8 mouse cellular contexts compared by ENCODE assay signal in the genomic region with DNA sequence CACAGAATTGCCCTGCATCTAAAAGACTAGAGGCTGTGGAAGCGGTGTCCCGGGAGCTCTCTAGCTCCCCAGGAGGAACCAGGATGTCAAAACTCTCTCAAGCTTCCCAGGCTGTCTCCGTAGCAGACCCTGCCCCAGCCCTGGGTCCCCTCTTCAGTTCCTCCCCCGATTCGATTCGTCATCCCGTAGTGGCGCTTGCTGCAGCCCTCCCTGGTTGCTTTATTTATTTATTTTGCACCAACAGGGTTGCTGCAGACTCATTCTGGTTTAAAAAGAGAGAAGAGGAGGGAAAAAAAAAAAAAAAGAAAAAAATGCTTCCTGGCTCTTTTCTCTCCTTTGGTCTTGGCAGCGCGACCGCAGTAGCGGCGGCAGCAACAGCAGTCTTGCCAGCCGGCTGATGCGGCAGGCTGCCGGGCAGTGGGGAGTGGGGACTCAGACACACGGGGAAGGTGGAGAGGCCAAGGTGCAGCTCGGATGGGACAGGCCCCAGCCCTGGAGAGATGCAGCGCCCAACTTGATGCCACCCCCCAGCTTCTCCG. TPM values are rescaled to one million over a fixed set of nuclear protein-coding genes. Genes with fewer than 3 reads are reported as not detected.
A peak's percentile ranks its signal among the peaks of the same experiment; 100 is the strongest.
DNase-seq lines count a peak whose midpoint lies in the region; ATAC-seq and TF ChIP-seq lines count a peak whose summit lies in the region.

No protein-coding gene starts in this region.

- no peak for ATAC-seq in heart, embryonic 11.5 days (replicated peaks; ENCODE audit: insufficient number of reproducible peaks, low FRiP score, low TSS enrichment)
- ATAC-seq in hindbrain, embryonic 12.5 days (ENCODE audit: low FRiP score), result peak; percentile 59; the same call in 1 of the 2 replicates
- no peak for ATAC-seq in activated CD4-positive, CD25-positive, alpha-beta regulatory T cell, adult 4 months

- peak; percentile 35; the same call in 1 of the 2 replicates for TF ChIP-seq POLR2A in thymus, adult 2 months (IDR thresholded peaks at IDR 0.05; ENCODE audit: control insufficient read depth, extremely low read depth, insufficient read depth, low read length, poor library complexity)

- peak overlapping the region; percentile 37 for H3K4me3 ChIP-seq in heart, embryonic 11.5 days (ENCODE audit: low read depth, low read length)
- peak overlapping the region; percentile 28 for H3K4me3 ChIP-seq in hindbrain, embryonic 12.5 days
- peak overlapping the region; percentile 2 for H3K4me3 ChIP-seq in thymus, adult 2 months (ENCODE audit: control insufficient read depth, insufficient read depth, low read length)

- DNase-seq in heart, adult 18-20 months, result no peak
- DNase-seq in Muller cell, postnatal 12 days (ENCODE audit: inconsistent ontology term), result peak; percentile 81
- peak; percentile 72 for DNase-seq in embryo, embryonic 11 days
- DNase-seq in mesoderm, embryonic 11.5 days (ENCODE audit: low read depth, low spot score), result peak; percentile 46
- DNase-seq in thymus, adult 2 months, result peak; percentile 55

- no peaks in the 10 kb centered on the region for H3K9me3 ChIP-seq in heart, embryonic 11.5 days (replicated peaks; ENCODE audit: control insufficient read depth, low read length)
- H3K9me3 ChIP-seq in hindbrain, embryonic 12.5 days (replicated peaks), result no peaks in the 10 kb centered on the region

- peak overlapping the region; percentile 71 for H3K4me2 ChIP-seq in heart, embryonic 11.5 days
- peak overlapping the region; percentile 72 for H3K4me2 ChIP-seq in hindbrain, embryonic 12.5 days (replicated peaks)

- 3% methylated on average over 20 of the region's 20 CpGs for WGBS in heart, embryonic 11.5 days (ENCODE audit: insufficient replicate concordance)
- WGBS in hindbrain, embryonic 12.5 days, result 2% methylated on average over 20 of the region's 20 CpGs
- WGBS in thymus, adult 2 months, result 3% methylated on average over 20 of the region's 20 CpGs

- 0 out of 2 replicates have a peak, but pooled peaks have one; percentile 36 for TF ChIP-seq CTCF in thymus, adult 2 months (IDR thresholded peaks at IDR 0.05; ENCODE audit: borderline replicate concordance, control insufficient read depth, extremely low read depth, insufficient read depth, low read length, poor library complexity)

- H3K36me3 ChIP-seq in heart, embryonic 11.5 days (ENCODE audit: control insufficient read depth, insufficient read depth, low read length), result no peaks in the 10 kb centered on the region
- no peaks in the 10 kb centered on the region for H3K36me3 ChIP-seq in hindbrain, embryonic 12.5 days
- peaks cover 26% of the 10 kb centered on the region for H3K36me3 ChIP-seq in thymus, adult 2 months (ENCODE audit: control insufficient read depth, insufficient read depth, low read length)

- peaks cover 67% of the 10 kb centered on the region for H3K27me3 ChIP-seq in heart, embryonic 11.5 days (ENCODE audit: control insufficient read depth, insufficient read depth, low read length)
- peaks cover 44% of the 10 kb centered on the region for H3K27me3 ChIP-seq in hindbrain, embryonic 12.5 days
- no peaks in the 10 kb centered on the region for H3K27me3 ChIP-seq in thymus, adult 2 months (ENCODE audit: control insufficient read depth, insufficient read depth, low read length)

- H3K4me1 ChIP-seq in heart, embryonic 11.5 days (ENCODE audit: control insufficient read depth, insufficient read depth, low read length), result peaks cover 4% of the 10 kb centered on the region; the same call in 1 of the 2 replicates
- H3K4me1 ChIP-seq in hindbrain, embryonic 12.5 days, result peaks cover 18% of the 10 kb centered on the region
- H3K4me1 ChIP-seq in thymus, adult 2 months (replicated peaks; ENCODE audit: control insufficient read depth, insufficient read depth, low read length), result peaks cover 38% of the 10 kb centered on the region

- no peak overlapping the region for H3K27ac ChIP-seq in heart, embryonic 11.5 days (ENCODE audit: low read depth, low read length)
- H3K27ac ChIP-seq in hindbrain, embryonic 12.5 days, result no peak overlapping the region
- peak overlapping the region; percentile 11; the same call in 1 of the 2 replicates for H3K27ac ChIP-seq in thymus, adult 2 months (ENCODE audit: control insufficient read depth, insufficient read depth, low read length)

- peak overlapping the region; percentile 28; the same call in 1 of the 2 replicates for H3K9ac ChIP-seq in heart, embryonic 11.5 days (ENCODE audit: low read depth, low read length)
- peak overlapping the region; percentile 52 for H3K9ac ChIP-seq in hindbrain, embryonic 12.5 days

RNA-seq across cellular contexts. Expression of a gene that starts 0.7 kb away (rescaled TPM):
- polyA plus RNA-seq in heart, embryonic 11.5 days (2014; fragmentation: Nextera tagmentation; extraction: Ambion mirVana), result not detected in 2 replicates
- under 1 TPM; 0.10 to 0.13 TPM for total RNA-seq in heart, adult 18-20 months (2021)
- 0.52 and 0.53 TPM in 2 replicates for polyA plus RNA-seq in hindbrain, embryonic 12.5 days (2016; fragmentation: Nextera tagmentation; extraction: Ambion mirVana)
- 6.0 and 6.1 TPM in 2 replicates for polyA plus RNA-seq in thymus, adult 2 months (2012; rRNA removed)
- 1 to 10 TPM in 1 of 2 experiments, under 1 TPM in 1; 0.29 to 1.4 TPM for polyA plus RNA-seq in activated CD4-positive, CD25-positive, alpha-beta regulatory T cell, adult 4 months (2017; shearing (Covaris generic))

RNA-seq across cellular contexts. Expression of a gene that starts 14.1 kb away (rescaled TPM):
- polyA plus RNA-seq in heart, embryonic 11.5 days (2014; fragmentation: Nextera tagmentation; extraction: Ambion mirVana), result 8.4 and 8.7 TPM in 2 replicates
- 1 to 10 TPM; 4.4 to 6.1 TPM for total RNA-seq in heart, adult 18-20 months (2021)
- polyA plus RNA-seq in hindbrain, embryonic 12.5 days (2016; fragmentation: Nextera tagmentation; extraction: Ambion mirVana), result 48.7 and 52.1 TPM in 2 replicates
- polyA plus RNA-seq in thymus, adult 2 months (2012; rRNA removed), result 2.6 and 4.1 TPM in 2 replicates
- 1 to 10 TPM; 4.9 to 6.1 TPM for polyA plus RNA-seq in activated CD4-positive, CD25-positive, alpha-beta regulatory T cell, adult 4 months (2017; shearing (Covaris generic))

RNA-seq across cellular contexts. Expression of a gene that starts 26.4 kb away (rescaled TPM):
- 0.41 and 0.44 TPM in 2 replicates for polyA plus RNA-seq in heart, embryonic 11.5 days (2014; fragmentation: Nextera tagmentation; extraction: Ambion mirVana)
- total RNA-seq in heart, adult 18-20 months (2021), result 10 to 100 TPM; 50.4 to 62.8 TPM
- polyA plus RNA-seq in hindbrain, embryonic 12.5 days (2016; fragmentation: Nextera tagmentation; extraction: Ambion mirVana), result 0.76 and 0.82 TPM in 2 replicates
- polyA plus RNA-seq in thymus, adult 2 months (2012; rRNA removed), result 296 and 308 TPM in 2 replicates
- polyA plus RNA-seq in activated CD4-positive, CD25-positive, alpha-beta regulatory T cell, adult 4 months (2017; shearing (Covaris generic)), result 1 to 10 TPM; 6.5 to 7.4 TPM

RNA-seq across cellular contexts. Expression of a gene that starts 36.8 kb away (rescaled TPM):
- 0.59 and 0.89 TPM in 2 replicates for polyA plus RNA-seq in heart, embryonic 11.5 days (2014; fragmentation: Nextera tagmentation; extraction: Ambion mirVana)
- total RNA-seq in heart, adult 18-20 months (2021), result under 1 TPM; 0.20 to 0.21 TPM
- 2.4 and 2.5 TPM in 2 replicates for polyA plus RNA-seq in hindbrain, embryonic 12.5 days (2016; fragmentation: Nextera tagmentation; extraction: Ambion mirVana)
- polyA plus RNA-seq in thymus, adult 2 months (2012; rRNA removed), result 0.39 and 0.55 TPM in 2 replicates
- not detected for polyA plus RNA-seq in activated CD4-positive, CD25-positive, alpha-beta regulatory T cell, adult 4 months (2017; shearing (Covaris generic))

RNA-seq across cellular contexts. Expression of a gene that starts 44.1 kb away (rescaled TPM):
- 60.8 and 65.5 TPM in 2 replicates for polyA plus RNA-seq in heart, embryonic 11.5 days (2014; fragmentation: Nextera tagmentation; extraction: Ambion mirVana)
- 10 to 100 TPM; 66.2 to 74.9 TPM for total RNA-seq in heart, adult 18-20 months (2021)
- polyA plus RNA-seq in hindbrain, embryonic 12.5 days (2016; fragmentation: Nextera tagmentation; extraction: Ambion mirVana), result 58.0 and 67.5 TPM in 2 replicates
- polyA plus RNA-seq in thymus, adult 2 months (2012; rRNA removed), result 46.4 and 47.5 TPM in 2 replicates
- 10 to 100 TPM; 52.3 to 63.6 TPM for polyA plus RNA-seq in activated CD4-positive, CD25-positive, alpha-beta regulatory T cell, adult 4 months (2017; shearing (Covaris generic))

Comparison
In these comparisons a context has a peak if more than half of its experiments do, and no peak if none do; other contexts are left out.
1. DNase-seq: peak in Muller cell, postnatal 12 days (single experiment), embryo, embryonic 11 days (single experiment), mesoderm, embryonic 11.5 days (single experiment) and thymus, adult 2 months (single experiment); none in heart, adult 18-20 months (0 of 2).
2. RNA of a gene that starts 26.4 kb away (polyA plus RNA-seq): 296 to 308 TPM in thymus, adult 2 months; 6.5 to 7.4 TPM in activated CD4-positive, CD25-positive, alpha-beta regulatory T cell, adult 4 months, 0.76 to 0.82 TPM in hindbrain, embryonic 12.5 days and 0.41 to 0.44 TPM in heart, embryonic 11.5 days; every median in the first group is over 10 times any median in the second.
3. Peak in every context shown above with its lines, with median percentiles within 50 percentile points of each other: H3K4me3 ChIP-seq.